Mouse (Mus musculus) common myeloid progenitor, adult 5-6 weeks (primary cell): ENCODE measurements around the gene Pax8. TPM values are rescaled to one million over a fixed set of nuclear protein-coding genes. Genes with fewer than 3 reads are reported as not detected.

Source experiments
- ATAC-seq: replicated peaks from 2 replicates; pipeline ENCODE4 v1.8.0; 2016; ENCODE audit warnings: low read depth, mild to moderate bottlenecking, moderate TSS enrichment, inconsistent platforms; ENCODE audit not compliant: poor library complexity, severe bottlenecking
- total RNA-seq: library from RNA; stranded (forward); fragments of 200-1000, 187-1606 nt; gene quantifications from 2 replicates; pipeline ENCODE4 v1.2.3, GENCODE M21; 2017

Gene Pax8
- total RNA-seq, 1 experiment from 2014 or later, result not detected

DNA sequence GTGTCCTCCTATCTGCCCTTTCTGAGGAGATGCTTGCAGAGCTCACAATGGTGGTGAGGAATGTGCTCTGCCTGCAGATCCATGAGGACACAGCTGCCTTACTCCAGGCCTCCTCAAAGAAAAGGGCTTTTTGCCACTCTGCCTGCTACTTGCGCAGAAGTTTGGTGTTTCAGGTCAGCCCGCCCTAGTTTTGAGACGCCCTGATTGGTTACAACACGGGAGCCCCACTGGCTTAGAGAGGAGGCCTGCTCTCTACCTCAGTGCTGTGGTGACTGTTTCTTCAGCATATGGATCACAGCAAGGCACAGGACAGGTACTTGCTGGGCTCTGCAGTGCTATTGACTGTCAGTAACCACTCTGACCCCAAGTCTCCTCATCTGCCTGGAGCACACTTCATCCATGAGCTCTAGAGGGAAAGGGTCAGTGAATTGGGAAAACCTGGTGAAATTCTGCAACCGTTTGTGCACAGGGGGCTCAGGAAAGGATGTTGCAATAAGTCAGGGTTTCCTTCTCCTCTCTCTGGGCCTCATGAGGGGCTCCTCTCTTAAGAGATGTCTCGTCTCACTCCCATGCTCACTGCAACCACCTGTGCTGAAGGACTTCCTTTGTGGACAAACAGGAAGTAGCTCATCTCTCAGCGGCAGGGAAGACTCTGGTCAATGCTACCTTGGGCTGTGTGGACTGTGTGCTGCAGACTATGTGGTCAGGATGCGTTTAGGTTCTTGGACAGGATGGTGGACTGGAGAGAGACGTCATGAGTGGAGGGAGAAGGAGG, 92.8 kb downstream of the Pax8 start:
- no peak for ATAC-seq

- ATAC-seq, result no peak
Measured at GRCm38 (mm10) chr2:24378747-24379450, 96.5 kb downstream of the Pax8 start.

Other genes with a start within 250 kb of the Pax8 start
- gene Il1f5, start 198.6 kb downstream of the Pax8 start, total RNA-seq, result not detected in 2 replicates
- not detected in 2 replicates for gene Il1f10, start 184.4 kb downstream of the Pax8 start, total RNA-seq
- gene Il1rn, start 138.7 kb downstream of the Pax8 start, total RNA-seq, result 0.41 TPM in 1 of 2 replicates, not detected in the other
- 58.1 and 59.1 TPM in 2 replicates for gene Psd4, start 108.0 kb downstream of the Pax8 start, total RNA-seq